Comparison of ENCODE assay signal across 8 mouse cellular contexts in the genomic region with DNA sequence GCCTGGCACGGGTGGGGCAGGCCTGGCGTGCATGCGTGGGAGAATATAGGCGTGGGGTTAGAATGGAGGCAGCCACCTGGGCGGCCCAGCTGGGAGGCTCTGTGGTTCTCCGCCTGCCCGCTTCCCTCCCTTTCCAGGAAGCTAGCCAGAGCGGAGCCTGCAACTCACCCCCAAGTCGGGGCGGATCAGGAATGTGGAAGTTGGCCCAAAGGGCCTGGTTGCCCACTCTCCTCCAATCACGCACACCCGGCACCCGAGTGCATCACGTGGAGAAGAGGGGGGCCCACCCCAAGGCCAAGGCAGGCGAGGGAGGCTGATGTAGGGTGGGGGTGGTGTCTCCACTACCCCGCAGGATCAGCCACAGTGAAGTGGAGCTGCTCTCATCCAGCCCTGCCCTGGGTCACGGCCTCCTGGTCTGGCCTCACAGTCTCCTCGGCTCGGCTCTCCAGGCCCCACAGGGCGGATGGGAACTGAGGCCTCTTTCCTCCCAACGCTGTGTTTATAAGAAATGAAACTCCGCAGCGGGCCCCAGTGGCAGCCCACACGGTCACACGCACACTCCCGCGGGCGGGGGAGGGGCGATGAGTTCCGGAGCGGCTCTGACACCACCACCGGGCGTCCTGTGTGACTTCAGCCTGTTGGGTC. TPM values are rescaled to one million over a fixed set of nuclear protein-coding genes. Genes with fewer than 3 reads are reported as not detected.
A peak's percentile ranks its signal among the peaks of the same experiment; 100 is the strongest.
DNase-seq lines count a peak whose midpoint lies in the region; ATAC-seq and TF ChIP-seq lines count a peak whose summit lies in the region.

No protein-coding gene starts in this region.

- no peaks in the 10 kb centered on the region for H3K79me2 ChIP-seq in C2C12 (ENCODE audit: control insufficient read depth, insufficient read depth)
- no peaks in the 10 kb centered on the region for H3K79me2 ChIP-seq in myocyte (ENCODE audit: control insufficient read depth, insufficient read depth)

- H3K4me2 ChIP-seq in heart, embryonic 13.5 days: peak overlapping the region; percentile 81
- H3K4me2 ChIP-seq in liver, embryonic 11.5 days: peak overlapping the region; percentile 74
- H3K4me2 ChIP-seq in myocyte (ENCODE audit: low read depth): peak overlapping the region; percentile 75

- TF ChIP-seq CTCF in C2C12 (IDR thresholded peaks at IDR 0.05; ENCODE audit: control insufficient read depth, insufficient read depth, insufficient read length): no peak
- peak; percentile 27; the same call in 1 of the 2 replicates for TF ChIP-seq CTCF in brain, embryonic 14.5 days (IDR thresholded peaks at IDR 0.05; ENCODE audit: borderline replicate concordance, extremely low read depth, insufficient read depth, insufficient read length)

- H3K27me3 ChIP-seq in C2C12 (ENCODE audit: control insufficient read depth, insufficient read depth, insufficient read length) (no peaks in the 10 kb centered on the region), myocyte (ENCODE audit: control insufficient read depth, insufficient read depth, insufficient read length) (no peaks in the 10 kb centered on the region)
- peaks cover 5% of the 10 kb centered on the region; the same call in 1 of the 2 replicates for H3K27me3 ChIP-seq in heart, embryonic 13.5 days (replicated peaks)
- peaks cover 3% of the 10 kb centered on the region for H3K27me3 ChIP-seq in liver, embryonic 11.5 days (replicated peaks; ENCODE audit: control insufficient read depth, insufficient read depth, low read length)
- H3K27me3 ChIP-seq in splenic B cell, adult 2 months (ENCODE audit: control insufficient read depth, insufficient read depth, low read length, poor library complexity, severe bottlenecking): no peaks in the 10 kb centered on the region

- H3K9ac ChIP-seq in heart, embryonic 13.5 days: peak overlapping the region; percentile 84
- H3K9ac ChIP-seq in liver, embryonic 11.5 days (ENCODE audit: low read depth, low read length): peak overlapping the region; percentile 51

- peaks cover 62% of the 10 kb centered on the region for H3K4me1 ChIP-seq in heart, embryonic 13.5 days
- peaks cover 22% of the 10 kb centered on the region for H3K4me1 ChIP-seq in liver, embryonic 11.5 days (replicated peaks; ENCODE audit: control insufficient read depth, insufficient read depth, low read length)

- no peaks in the 10 kb centered on the region for H3K9me3 ChIP-seq in heart, embryonic 13.5 days
- H3K9me3 ChIP-seq in liver, embryonic 11.5 days (ENCODE audit: control insufficient read depth, low read length): no peaks in the 10 kb centered on the region

- 3% methylated on average over 32 of the region's 33 CpGs for WGBS in heart, embryonic 13.5 days
- WGBS in liver, embryonic 11.5 days: 2% methylated on average over 33 of the region's 33 CpGs

- TF ChIP-seq POLR2A in brain, embryonic 14.5 days (IDR thresholded peaks at IDR 0.05; ENCODE audit: borderline replicate concordance, extremely low read depth, insufficient read depth, insufficient read length, poor library complexity, severe bottlenecking): no peak
- TF ChIP-seq POLR2A in myocyte (IDR thresholded peaks at IDR 0.05; ENCODE audit: insufficient read length, low read depth): peak; percentile 92

- H3K79me3 ChIP-seq in C2C12 (ENCODE audit: low read depth): no peaks in the 10 kb centered on the region

- H3K27ac ChIP-seq in heart, embryonic 13.5 days (replicated peaks): peak overlapping the region; percentile 97
- peak overlapping the region; percentile 77 for H3K27ac ChIP-seq in liver, embryonic 11.5 days (ENCODE audit: low read depth, low read length)

- DNase-seq in brain, embryonic 14.5 days (ENCODE audit: low read depth): peak; percentile 67
- peak; percentile 95 for DNase-seq in kidney, postnatal 10 days
- DNase-seq in liver, embryonic 11.5 days (ENCODE audit: low spot score): peak; percentile 79
- peak; percentile 95 for DNase-seq in splenic B cell, adult 2 months (ENCODE audit: low read depth, low spot score)

- H3K4me3 ChIP-seq in C2C12 (ENCODE audit: insufficient read depth, poor library complexity, severe bottlenecking) (peak overlapping the region; percentile 24), myocyte (peak overlapping the region; percentile 24)
- H3K4me3 ChIP-seq in heart, embryonic 13.5 days: peak overlapping the region; percentile 47
- H3K4me3 ChIP-seq in liver, embryonic 11.5 days (ENCODE audit: low read depth, low read length): peak overlapping the region; percentile 45

- H3K36me3 ChIP-seq in C2C12 (ENCODE audit: control insufficient read depth, insufficient read depth) (no peaks in the 10 kb centered on the region), myocyte (ENCODE audit: control insufficient read depth, insufficient read depth) (no peaks in the 10 kb centered on the region)
- H3K36me3 ChIP-seq in heart, embryonic 13.5 days: no peaks in the 10 kb centered on the region
- H3K36me3 ChIP-seq in liver, embryonic 11.5 days (ENCODE audit: control insufficient read depth, insufficient read depth, low read length): no peaks in the 10 kb centered on the region
- H3K36me3 ChIP-seq in splenic B cell, adult 2 months (ENCODE audit: control insufficient read depth, insufficient read depth, low read length, poor library complexity, severe bottlenecking): no peaks in the 10 kb centered on the region

- ATAC-seq in erythroid progenitor cell, adult 5-6 weeks (replicated peaks; ENCODE audit: low FRiP score, poor library complexity, severe bottlenecking): peak; percentile 47; the same call in 1 of the 2 replicates
- ATAC-seq in heart, embryonic 13.5 days (ENCODE audit: extremely low read depth, insufficient number of reproducible peaks, low FRiP score, low TSS enrichment): peak; percentile 53
- peak; percentile 66 for ATAC-seq in liver, embryonic 11.5 days (replicated peaks; ENCODE audit: low FRiP score)

- H3ac ChIP-seq in C2C12 (ENCODE audit: control insufficient read depth, insufficient read length, low read depth) (peak overlapping the region; percentile 73), myocyte (ENCODE audit: control insufficient read depth, insufficient read length) (peak overlapping the region; percentile 3)

TF ChIP-seq in C2C12, 6 proteins besides CTCF, POLR2A, EP300 and RAD21:
- no peak for TF ChIP-seq MYOD1 (IDR thresholded peaks at IDR 0.05; ENCODE audit: control insufficient read depth, insufficient read length, low read depth)
- peak; percentile 93 for TF ChIP-seq USF1 (IDR thresholded peaks at IDR 0.05; ENCODE audit: low read depth)
- peak; percentile 28 for TF ChIP-seq MAX (IDR thresholded peaks at IDR 0.05)

TF ChIP-seq in myocyte, 11 proteins besides CTCF, POLR2A, EP300 and RAD21:
- TF ChIP-seq USF1 (IDR thresholded peaks at IDR 0.05; ENCODE audit: low read depth): peak; percentile 96
- peak in 2 of 3 experiments; percentile 52 to 65 for TF ChIP-seq MYOD1 (IDR thresholded peaks at IDR 0.05; ENCODE audit: control insufficient read depth in 1 of 3, insufficient read length in 2 of 3, low read depth in 2 of 3)
- peak in 1 of 3 experiments; percentile 60 for TF ChIP-seq MYOG (IDR thresholded peaks at IDR 0.05; ENCODE audit: control insufficient read depth in 1 of 3, insufficient read depth in 1 of 3, insufficient read length in 2 of 3, low read depth in 2 of 3)
- TF ChIP-seq E2F4 (IDR thresholded peaks at IDR 0.05; ENCODE audit: insufficient read depth): no peak
- TF ChIP-seq REST (IDR thresholded peaks at IDR 0.05; ENCODE audit: insufficient read depth, insufficient read length): no peak
- peak; percentile 84 for TF ChIP-seq POLR2AphosphoS2 (IDR thresholded peaks at IDR 0.05; ENCODE audit: insufficient read length, low read depth)

RNA-seq across cellular contexts. Expression of a gene that starts 6.2 kb away (rescaled TPM):
- polyA plus RNA-seq in C2C12 (2012; fragmentation: generic; extraction: Trizol): 26.7 TPM
- 2.7 and 3.4 TPM in 2 replicates for polyA plus RNA-seq in brain, embryonic 14.5 days (2012; rRNA removed)
- total RNA-seq in erythroid progenitor cell, adult 5-6 weeks (2015; ENCODE audit: low replicate concordance): 10.1 and 10.9 TPM in 2 replicates
- total RNA-seq in erythroid progenitor cell, adult 5-6 weeks (2017; ENCODE audit: low replicate concordance): 7.2 and 38.7 TPM in 2 replicates
- polyA plus RNA-seq in heart, embryonic 13.5 days (2015; fragmentation: Nextera tagmentation; extraction: Ambion mirVana): 8.6 and 10.0 TPM in 2 replicates
- 8.4 and 8.7 TPM in 2 replicates for polyA plus RNA-seq in liver, embryonic 11.5 days (2014; fragmentation: Nextera tagmentation; extraction: Ambion mirVana)
- 25.0 TPM for polyA plus RNA-seq in myocyte (2012; fragmentation: generic; extraction: Trizol)

RNA-seq across cellular contexts. Expression of a gene that starts 9.4 kb away (rescaled TPM):
- 0.18 TPM for polyA plus RNA-seq in C2C12 (2012; fragmentation: generic; extraction: Trizol)
- 0.13 TPM in 1 of 2 replicates, not detected in the other for polyA plus RNA-seq in brain, embryonic 14.5 days (2012; rRNA removed)
- not detected in 2 replicates for total RNA-seq in erythroid progenitor cell, adult 5-6 weeks (2015; ENCODE audit: low replicate concordance)
- total RNA-seq in erythroid progenitor cell, adult 5-6 weeks (2017; ENCODE audit: low replicate concordance): not detected in 2 replicates
- 0.21 TPM in 1 of 2 replicates, not detected in the other for polyA plus RNA-seq in heart, embryonic 13.5 days (2015; fragmentation: Nextera tagmentation; extraction: Ambion mirVana)
- not detected in 2 replicates for polyA plus RNA-seq in liver, embryonic 11.5 days (2014; fragmentation: Nextera tagmentation; extraction: Ambion mirVana)
- polyA plus RNA-seq in myocyte (2012; fragmentation: generic; extraction: Trizol): 0.19 TPM

RNA-seq across cellular contexts. Expression of a gene that starts 43.0 kb away (rescaled TPM):
- polyA plus RNA-seq in C2C12 (2012; fragmentation: generic; extraction: Trizol) (not detected), myocyte (2012; fragmentation: generic; extraction: Trizol) (not detected)
- 0.08 TPM in 1 of 2 replicates, not detected in the other for polyA plus RNA-seq in brain, embryonic 14.5 days (2012; rRNA removed)
- total RNA-seq in erythroid progenitor cell, adult 5-6 weeks (2015; ENCODE audit: low replicate concordance): not detected in 2 replicates
- total RNA-seq in erythroid progenitor cell, adult 5-6 weeks (2017; ENCODE audit: low replicate concordance): not detected in 2 replicates
- polyA plus RNA-seq in heart, embryonic 13.5 days (2015; fragmentation: Nextera tagmentation; extraction: Ambion mirVana): not detected in 2 replicates
- not detected in 2 replicates for polyA plus RNA-seq in liver, embryonic 11.5 days (2014; fragmentation: Nextera tagmentation; extraction: Ambion mirVana)

RNA-seq across cellular contexts. Expression of a gene that starts 56.5 kb away (rescaled TPM):
- polyA plus RNA-seq in C2C12 (2012; fragmentation: generic; extraction: Trizol) (7.9 TPM), myocyte (2012; fragmentation: generic; extraction: Trizol) (4.3 TPM)
- polyA plus RNA-seq in brain, embryonic 14.5 days (2012; rRNA removed): 4.0 and 6.4 TPM in 2 replicates
- 23.1 and 46.5 TPM in 2 replicates for total RNA-seq in erythroid progenitor cell, adult 5-6 weeks (2015; ENCODE audit: low replicate concordance)
- 26.7 and 30.7 TPM in 2 replicates for total RNA-seq in erythroid progenitor cell, adult 5-6 weeks (2017; ENCODE audit: low replicate concordance)
- polyA plus RNA-seq in heart, embryonic 13.5 days (2015; fragmentation: Nextera tagmentation; extraction: Ambion mirVana): 19.1 and 20.3 TPM in 2 replicates
- 36.4 and 37.5 TPM in 2 replicates for polyA plus RNA-seq in liver, embryonic 11.5 days (2014; fragmentation: Nextera tagmentation; extraction: Ambion mirVana)

Comparison
In these comparisons a context has a peak if more than half of its experiments do, and no peak if none do; other contexts are left out.
1. Peak in every context shown above with its lines: DNase-seq, ATAC-seq, H3K4me3 ChIP-seq and H3K27ac ChIP-seq.